ENCODE assay signal across 7 mouse cellular contexts in genomic region chr11:99039782-99040181, GRCm38 (mm10). TPM values are rescaled to one million over a fixed set of nuclear protein-coding genes. Genes with fewer than 3 reads are reported as not detected.
DNase-seq lines count a peak whose midpoint lies in the region; ATAC-seq lines count a peak whose summit lies in the region.

No protein-coding gene starts in this region.

- no peaks in the 10 kb centered on the region for H3K27me3 ChIP-seq in intestine, embryonic 16.5 days (replicated peaks; ENCODE audit: control insufficient read depth, insufficient read depth, low read length)
- H3K27me3 ChIP-seq in midbrain, embryonic 11.5 days (ENCODE audit: control insufficient read depth, insufficient read depth, low read length): no peaks in the 10 kb centered on the region

- whole genome bisulfite sequencing in intestine, embryonic 16.5 days: under 1% methylated on average over 15 of the region's 15 CpGs
- WGBS in midbrain, embryonic 11.5 days: 1% methylated on average over 15 of the region's 15 CpGs

- peak overlapping the region; percentile 64 for H3K4me3 ChIP-seq in intestine, embryonic 16.5 days (ENCODE audit: low read length)
- H3K4me3 ChIP-seq in midbrain, embryonic 11.5 days (ENCODE audit: low read depth, low read length): peak overlapping the region; percentile 53

- peak overlapping the region; percentile 81 for H3K4me2 ChIP-seq in intestine, embryonic 16.5 days (ENCODE audit: low read depth, low read length)
- H3K4me2 ChIP-seq in midbrain, embryonic 11.5 days: peak overlapping the region; percentile 93

- intact Hi-C loops in left cerebral cortex, postnatal 4 days (cut with DNase I): loop anchor here (1.0 to 10.0 kb wide), 2 partner anchors 55 to 109 kb away; partner anchors contain the start of gene Gjd3

- no peaks in the 10 kb centered on the region for H3K36me3 ChIP-seq in intestine, embryonic 16.5 days (ENCODE audit: control insufficient read depth, insufficient read depth, low read length)
- H3K36me3 ChIP-seq in midbrain, embryonic 11.5 days (ENCODE audit: control insufficient read depth, insufficient read depth, low read length): no peaks in the 10 kb centered on the region

- peak overlapping the region; percentile 85 for H3K9ac ChIP-seq in intestine, embryonic 16.5 days (ENCODE audit: low read depth, low read length)
- peak overlapping the region; percentile 91 for H3K9ac ChIP-seq in midbrain, embryonic 11.5 days (ENCODE audit: low read length)

- DNase-seq in adrenal gland, adult 2 months: peak; percentile 85
- DNase-seq in embryo, embryonic 10.5 days (ENCODE audit: low spot score): peak; percentile 97
- peak; percentile 56 to 82 for DNase-seq in gastrocnemius, postnatal 4 days (ENCODE audit: low spot score in 2 of 2)
- DNase-seq in left cerebral cortex, postnatal 4 days: peak; percentile 87
- peak; percentile 98 for DNase-seq in midbrain, embryonic 11.5 days (ENCODE audit: low spot score, missing footprints)
- peak; percentile 77 for DNase-seq in right cerebral cortex, postnatal 4 days

- peak overlapping the region; percentile 92 for H3K27ac ChIP-seq in intestine, embryonic 16.5 days (ENCODE audit: low read length)
- H3K27ac ChIP-seq in midbrain, embryonic 11.5 days (ENCODE audit: low read depth, low read length): peak overlapping the region; percentile 88

- no peaks in the 10 kb centered on the region for H3K9me3 ChIP-seq in intestine, embryonic 16.5 days (ENCODE audit: control insufficient read depth, low read length)
- no peaks in the 10 kb centered on the region for H3K9me3 ChIP-seq in midbrain, embryonic 11.5 days (ENCODE audit: control insufficient read depth, low read length)

- ATAC-seq in intestine, embryonic 16.5 days: peak; percentile 62
- ATAC-seq in midbrain, embryonic 11.5 days (ENCODE audit: low FRiP score): peak; percentile 76

- H3K4me1 ChIP-seq in intestine, embryonic 16.5 days (ENCODE audit: control insufficient read depth, insufficient read depth, low read length): peaks cover 22% of the 10 kb centered on the region
- peaks cover 20% of the 10 kb centered on the region for H3K4me1 ChIP-seq in midbrain, embryonic 11.5 days (ENCODE audit: control insufficient read depth, insufficient read depth, low read length)

RNA-seq across cellular contexts. Expression of gene Igfbp4, which starts 1.3 kb away (rescaled TPM):
- total RNA-seq in adrenal gland, adult 2 months (2021): 100 to 1,000 TPM in 1 of 2 experiments, 10 to 100 TPM in 1; 93.9 to 147 TPM
- 144 and 247 TPM in 2 replicates for polyA plus RNA-seq in adrenal gland, adult 2 months (2012; rRNA removed)
- total RNA-seq in gastrocnemius, postnatal 4 days (2021): 100 to 1,000 TPM; 317 to 355 TPM
- polyA plus RNA-seq in intestine, embryonic 16.5 days (2015; fragmentation: Nextera tagmentation; extraction: Ambion mirVana): 345 and 352 TPM in 2 replicates
- total RNA-seq in left cerebral cortex, postnatal 4 days (2021): 10 to 100 TPM; 66.1 to 80.1 TPM
- polyA plus RNA-seq in midbrain, embryonic 11.5 days (2014; fragmentation: Nextera tagmentation; extraction: Ambion mirVana): 207 and 209 TPM in 2 replicates

RNA-seq across cellular contexts. Expression of gene Top2a, which starts 15.8 kb away (rescaled TPM):
- total RNA-seq in adrenal gland, adult 2 months (2021): 1 to 10 TPM; 4.1 to 8.1 TPM
- 0.28 and 0.29 TPM in 2 replicates for polyA plus RNA-seq in adrenal gland, adult 2 months (2012; rRNA removed)
- total RNA-seq in gastrocnemius, postnatal 4 days (2021): 10 to 100 TPM; 86.4 to 96.2 TPM
- polyA plus RNA-seq in intestine, embryonic 16.5 days (2015; fragmentation: Nextera tagmentation; extraction: Ambion mirVana): 132 and 149 TPM in 2 replicates
- total RNA-seq in left cerebral cortex, postnatal 4 days (2021): 10 to 100 TPM; 28.2 to 28.4 TPM
- polyA plus RNA-seq in midbrain, embryonic 11.5 days (2014; fragmentation: Nextera tagmentation; extraction: Ambion mirVana): 431 and 436 TPM in 2 replicates

RNA-seq across cellular contexts. Expression of gene Tns4, which starts 49.3 kb away (rescaled TPM):
- total RNA-seq in adrenal gland, adult 2 months (2021): under 1 TPM; 0.31 to 0.58 TPM
- polyA plus RNA-seq in adrenal gland, adult 2 months (2012; rRNA removed): 0.45 and 1.5 TPM in 2 replicates
- under 1 TPM in 1 of 2 experiments, not detected in 1; 0.13 TPM for total RNA-seq in gastrocnemius, postnatal 4 days (2021)
- polyA plus RNA-seq in intestine, embryonic 16.5 days (2015; fragmentation: Nextera tagmentation; extraction: Ambion mirVana): 0.65 and 1.3 TPM in 2 replicates
- total RNA-seq in left cerebral cortex, postnatal 4 days (2021): not detected
- polyA plus RNA-seq in midbrain, embryonic 11.5 days (2014; fragmentation: Nextera tagmentation; extraction: Ambion mirVana): 0.23 and 0.67 TPM in 2 replicates

RNA-seq across cellular contexts. Expression of gene Gjd3, which starts 57.0 kb away (rescaled TPM):
- not detected for total RNA-seq in adrenal gland, adult 2 months (2021)
- polyA plus RNA-seq in adrenal gland, adult 2 months (2012; rRNA removed): 1.1 and 1.2 TPM in 2 replicates
- under 1 TPM in 1 of 2 experiments, not detected in 1; 0.69 TPM for total RNA-seq in gastrocnemius, postnatal 4 days (2021)
- polyA plus RNA-seq in intestine, embryonic 16.5 days (2015; fragmentation: Nextera tagmentation; extraction: Ambion mirVana): 0.17 TPM in 1 of 2 replicates, not detected in the other
- 1 to 10 TPM; 2.2 to 3.4 TPM for total RNA-seq in left cerebral cortex, postnatal 4 days (2021)
- polyA plus RNA-seq in midbrain, embryonic 11.5 days (2014; fragmentation: Nextera tagmentation; extraction: Ambion mirVana): not detected in 2 replicates

Comparison
In these comparisons a context has a peak if more than half of its experiments do, and no peak if none do; other contexts are left out.
1. Peak in every context shown above with its lines: DNase-seq, ATAC-seq, H3K4me3 ChIP-seq and H3K27ac ChIP-seq.